Mouse (Mus musculus): Measurements from ENCODE around the gene Fan1. TPM values are rescaled to one million over a fixed set of nuclear protein-coding genes. Genes with fewer than 3 reads are reported as not detected.

Gene Fan1
- 6.5 and 12.0 TPM in 2 replicates for polyA plus RNA-seq (2014; fragmentation: Nextera tagmentation; extraction: Ambion mirVana)

DNA sequence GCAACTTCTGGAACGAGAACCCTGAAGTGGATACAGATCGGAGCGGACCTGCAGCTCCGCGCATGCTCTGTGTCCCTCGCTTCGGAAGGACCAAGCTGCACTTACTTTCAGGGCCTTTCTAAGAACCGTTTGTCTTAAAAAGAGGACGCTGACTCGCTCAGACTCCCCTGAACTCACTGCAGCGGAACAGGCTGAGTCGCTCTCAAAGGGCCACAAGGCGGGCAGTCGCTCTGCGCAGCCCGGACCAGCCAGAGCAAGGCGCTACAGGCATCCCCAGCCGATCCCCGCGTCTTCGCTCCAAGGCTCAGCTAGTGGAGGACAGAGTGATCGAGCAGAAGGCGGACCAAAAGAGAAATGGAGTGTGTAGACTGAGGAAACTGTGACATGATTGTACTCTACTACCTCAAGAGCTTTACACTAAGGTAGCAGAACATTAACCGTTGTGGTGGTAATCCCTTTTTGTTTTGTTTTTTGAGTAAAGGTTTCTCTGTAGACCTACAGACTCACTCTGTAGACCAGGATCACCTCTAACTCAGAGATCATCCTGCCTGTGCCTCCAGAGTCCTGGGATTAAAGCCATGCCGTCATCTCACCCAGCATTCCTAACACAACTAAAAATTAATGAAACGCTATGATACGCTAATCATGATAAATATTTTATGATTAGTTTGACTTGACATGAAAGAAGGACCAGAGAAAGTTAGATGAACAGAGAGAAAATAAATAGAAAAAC is at the start of gene Fan1:
Gene Fan1, minus strand, starts transcription at position 266 of the 733 bp plus-strand sequence.
- 5% methylated on average over 27 of the region's 27 CpGs for WGBS
- Histone ChIP-seq H3K4me1 (replicated peaks; ENCODE audit: control insufficient read depth, insufficient read depth, low read length) (no peaks in the 10 kb centered on the region), H3K4me2 (replicated peaks; ENCODE audit: low read depth, low read length) (peak within 1 kb of the TSS; percentile 61), H3K9me3 (ENCODE audit: control insufficient read depth, low read length) (no peaks in the 10 kb centered on the region), H3K9ac (ENCODE audit: low read depth, low read length) (peak within 1 kb of the TSS; percentile 77), H3K36me3 (ENCODE audit: control insufficient read depth, insufficient read depth, low read length) (0 out of 2 replicates have a peak, but pooled peaks cover 2% of the 10 kb centered on the region), H3K4me3 (ENCODE audit: low read depth, low read length) (peak within 1 kb of the TSS; percentile 71), H3K27ac (ENCODE audit: low read depth, low read length) (peak within 1 kb of the TSS; percentile 85), H3K27me3 (ENCODE audit: control insufficient read depth, insufficient read depth, low read length) (no peaks in the 10 kb centered on the region)
- ATAC-seq (ENCODE audit: low FRiP score) (peak; percentile 96), DNase-seq (ENCODE audit: low spot score) (peak; percentile 90)

GRCm38 (mm10) chr7:64403989-64404388 is 30.1 kb upstream of the Fan1 start:
- Histone ChIP-seq H3K9me3 (ENCODE audit: control insufficient read depth, low read length) (no peaks in the 10 kb centered on the region), H3K27ac (ENCODE audit: low read depth, low read length) (no peak overlapping the region), H3K4me2 (replicated peaks; ENCODE audit: low read depth, low read length) (no peak overlapping the region), H3K27me3 (ENCODE audit: control insufficient read depth, insufficient read depth, low read length) (no peaks in the 10 kb centered on the region), H3K4me3 (ENCODE audit: low read depth, low read length) (no peak overlapping the region), H3K36me3 (ENCODE audit: control insufficient read depth, insufficient read depth, low read length) (no peaks in the 10 kb centered on the region), H3K4me1 (replicated peaks; ENCODE audit: control insufficient read depth, insufficient read depth, low read length) (no peaks in the 10 kb centered on the region), H3K9ac (ENCODE audit: low read depth, low read length) (no peak overlapping the region)
- ATAC-seq (ENCODE audit: low FRiP score), result no peak
- WGBS, result 89% methylated on average over 8 of the region's 8 CpGs
- no peak for DNase-seq (ENCODE audit: low spot score)

DNA sequence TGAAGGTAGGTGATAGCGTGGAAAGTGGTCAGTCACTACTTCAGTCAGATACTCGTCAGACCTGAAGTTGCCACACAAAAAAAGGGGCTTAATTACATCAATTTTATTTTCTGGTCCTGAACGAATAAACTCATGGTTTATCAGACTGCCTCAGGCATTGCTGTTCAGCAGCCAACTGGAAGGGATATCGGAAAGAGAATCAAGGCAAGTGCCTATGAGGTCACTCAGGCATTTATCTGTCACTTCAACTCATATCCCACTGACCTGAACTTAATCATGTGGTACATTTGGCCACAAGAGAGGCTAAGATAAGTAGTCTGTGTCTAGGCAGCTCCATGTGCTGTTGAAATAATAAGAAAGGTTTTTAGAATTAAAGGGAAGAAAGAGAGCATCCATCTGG is 28.6 kb upstream of the Fan1 start:
- Histone ChIP-seq H3K27ac (ENCODE audit: low read depth, low read length) (no peak overlapping the region), H3K4me2 (replicated peaks; ENCODE audit: low read depth, low read length) (no peak overlapping the region), H3K36me3 (ENCODE audit: control insufficient read depth, insufficient read depth, low read length) (no peaks in the 10 kb centered on the region), H3K9ac (ENCODE audit: low read depth, low read length) (no peak overlapping the region), H3K4me3 (ENCODE audit: low read depth, low read length) (no peak overlapping the region), H3K4me1 (replicated peaks; ENCODE audit: control insufficient read depth, insufficient read depth, low read length) (no peaks in the 10 kb centered on the region), H3K9me3 (ENCODE audit: control insufficient read depth, low read length) (no peaks in the 10 kb centered on the region), H3K27me3 (ENCODE audit: control insufficient read depth, insufficient read depth, low read length) (no peaks in the 10 kb centered on the region)
- DNase-seq (ENCODE audit: low spot score), result no peak
- WGBS, result 93% methylated on average over 4 of the region's 4 CpGs
- no peak for ATAC-seq (ENCODE audit: low FRiP score)

- Histone ChIP-seq H3K27me3 (ENCODE audit: control insufficient read depth, insufficient read depth, low read length) (no peaks in the 10 kb centered on the region), H3K27ac (ENCODE audit: low read depth, low read length) (no peak overlapping the region), H3K36me3 (ENCODE audit: control insufficient read depth, insufficient read depth, low read length) (no peaks in the 10 kb centered on the region), H3K9me3 (ENCODE audit: control insufficient read depth, low read length) (no peaks in the 10 kb centered on the region), H3K9ac (ENCODE audit: low read depth, low read length) (no peak overlapping the region), H3K4me3 (ENCODE audit: low read depth, low read length) (no peak overlapping the region), H3K4me1 (replicated peaks; ENCODE audit: control insufficient read depth, insufficient read depth, low read length) (no peaks in the 10 kb centered on the region), H3K4me2 (replicated peaks; ENCODE audit: low read depth, low read length) (no peak overlapping the region)
- ATAC-seq (ENCODE audit: low FRiP score) (no peak), DNase-seq (ENCODE audit: low spot score) (no peak)
- WGBS, result 94% methylated on average over 1 of the region's 1 CpGs
Observed at GRCm38 (mm10) chr7:64400725-64401124, 26.8 kb upstream of the Fan1 start.

- Histone ChIP-seq H3K36me3 (ENCODE audit: control insufficient read depth, insufficient read depth, low read length) (no peaks in the 10 kb centered on the region), H3K9me3 (ENCODE audit: control insufficient read depth, low read length) (no peaks in the 10 kb centered on the region), H3K27ac (ENCODE audit: low read depth, low read length) (0 out of 2 replicates have a peak overlapping the region, but pooled peaks have one; percentile 24), H3K4me2 (replicated peaks; ENCODE audit: low read depth, low read length) (peak overlapping the region; percentile 51), H3K9ac (ENCODE audit: low read depth, low read length) (peak overlapping the region; percentile 60), H3K4me1 (replicated peaks; ENCODE audit: control insufficient read depth, insufficient read depth, low read length) (no peaks in the 10 kb centered on the region), H3K4me3 (ENCODE audit: low read depth, low read length) (peak overlapping the region; percentile 70), H3K27me3 (ENCODE audit: control insufficient read depth, insufficient read depth, low read length) (no peaks in the 10 kb centered on the region)
- DNase-seq (ENCODE audit: low spot score) (no peak), ATAC-seq (ENCODE audit: low FRiP score) (no peak)
- 1% methylated on average over 15 of the region's 15 CpGs for WGBS
Observed at GRCm38 (mm10) chr7:64392819-64393151, 18.9 kb upstream of the Fan1 start.

DNA sequence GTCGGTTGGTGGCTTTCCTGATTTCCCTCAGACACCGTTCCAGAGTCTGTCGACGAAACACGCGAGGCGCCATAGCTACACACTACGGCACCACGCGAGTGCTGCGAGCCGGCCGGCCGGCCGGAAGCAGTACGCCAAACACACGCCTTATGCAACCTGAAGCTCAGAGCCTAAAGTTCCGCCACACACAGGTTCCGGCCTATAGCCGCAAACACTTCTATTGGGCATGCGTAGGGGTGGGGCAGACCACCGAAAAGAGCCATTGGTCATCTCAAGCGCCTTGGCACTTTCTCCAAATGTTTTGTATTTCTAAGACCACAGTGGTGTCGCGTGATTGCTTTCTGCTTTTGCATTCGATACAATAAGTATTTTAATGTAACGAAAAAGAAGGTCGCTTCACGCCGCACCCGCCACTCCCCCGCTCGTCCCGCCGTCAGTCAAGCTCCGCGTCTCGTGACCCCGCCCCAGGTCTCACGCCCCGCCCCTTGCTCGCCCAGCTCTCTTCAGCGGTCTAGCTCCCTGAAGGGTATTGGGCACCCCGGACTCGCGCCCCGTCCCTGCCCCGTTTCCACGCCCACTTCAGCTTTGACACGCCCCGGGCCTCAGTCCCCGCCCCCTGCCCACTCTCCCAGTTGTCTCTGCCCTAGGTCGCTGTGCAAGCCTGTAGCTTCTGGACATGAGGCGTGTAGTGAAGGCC is 18.4 kb upstream of the Fan1 start, which contains the start of the genes Mphosph10 and Mcee:
Gene Mphosph10, minus strand, starts transcription at position 147 of the 697 bp plus-strand sequence.
Gene Mcee, plus strand, starts transcription at position 486 of the 697 bp plus-strand sequence.
- ATAC-seq (ENCODE audit: low FRiP score) (peak; percentile 99), DNase-seq (ENCODE audit: low spot score) (peak; percentile 95)
- WGBS, result under 1% methylated on average over 54 of the region's 54 CpGs
- Histone ChIP-seq H3K4me2 (replicated peaks; ENCODE audit: low read depth, low read length) (peak within 1 kb of the TSS; percentile 75), H3K9ac (ENCODE audit: low read depth, low read length) (peak within 1 kb of the TSS; percentile 75), H3K36me3 (ENCODE audit: control insufficient read depth, insufficient read depth, low read length) (no peaks in the 10 kb centered on the region), H3K4me3 (ENCODE audit: low read depth, low read length) (peak within 1 kb of the TSS; percentile 70), H3K27ac (ENCODE audit: low read depth, low read length) (peak within 1 kb of the TSS; percentile 27; the same call in 1 of the 2 replicates), H3K27me3 (ENCODE audit: control insufficient read depth, insufficient read depth, low read length) (no peaks in the 10 kb centered on the region), H3K4me1 (replicated peaks; ENCODE audit: control insufficient read depth, insufficient read depth, low read length) (no peaks in the 10 kb centered on the region), H3K9me3 (ENCODE audit: control insufficient read depth, low read length) (no peaks in the 10 kb centered on the region)

DNA sequence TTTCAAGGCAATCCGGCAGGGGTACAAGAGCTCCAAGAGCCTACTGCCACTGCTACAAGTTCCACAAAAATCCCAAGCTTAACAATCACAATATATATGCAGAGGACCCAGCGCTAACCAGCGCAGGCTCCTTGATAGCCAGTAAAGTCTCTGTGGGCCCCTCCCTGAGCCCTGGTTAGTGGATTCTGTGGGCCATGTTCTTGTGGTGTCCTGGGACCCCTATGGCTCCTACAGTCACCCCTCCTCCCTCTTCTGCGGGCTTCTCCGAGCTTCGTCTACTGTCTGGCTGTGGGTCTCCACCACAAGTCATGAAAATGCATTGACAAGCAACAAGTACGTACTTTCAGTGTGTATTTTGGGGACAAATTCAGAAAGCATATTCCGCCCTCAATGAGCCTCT is 17.6 kb upstream of the Fan1 start:
- H3K9me3 ChIP-seq (ENCODE audit: control insufficient read depth, low read length), result no peaks in the 10 kb centered on the region
- ATAC-seq (ENCODE audit: low FRiP score) (no peak), DNase-seq (ENCODE audit: low spot score) (no peak)
- H3K4me2 ChIP-seq (replicated peaks; ENCODE audit: low read depth, low read length), result peak overlapping the region; percentile 75
- H3K4me3 ChIP-seq (ENCODE audit: low read depth, low read length), result peak overlapping the region; percentile 70
- no peaks in the 10 kb centered on the region for H3K4me1 ChIP-seq (replicated peaks; ENCODE audit: control insufficient read depth, insufficient read depth, low read length)
- peak overlapping the region; percentile 75 for H3K9ac ChIP-seq (ENCODE audit: low read depth, low read length)
- WGBS, result under 1% methylated on average over 8 of the region's 8 CpGs
- no peaks in the 10 kb centered on the region for H3K27me3 ChIP-seq (ENCODE audit: control insufficient read depth, insufficient read depth, low read length)
- no peaks in the 10 kb centered on the region for H3K36me3 ChIP-seq (ENCODE audit: control insufficient read depth, insufficient read depth, low read length)
- no peak overlapping the region for H3K27ac ChIP-seq (ENCODE audit: low read depth, low read length)

GRCm38 (mm10) chr7:64373147-64373829 is 607 bp downstream of the Fan1 start:
- no peaks in the 10 kb centered on the region for H3K36me3 ChIP-seq (ENCODE audit: control insufficient read depth, insufficient read depth, low read length)
- no peaks in the 10 kb centered on the region for H3K27me3 ChIP-seq (ENCODE audit: control insufficient read depth, insufficient read depth, low read length)
- peak overlapping the region; percentile 77 for H3K9ac ChIP-seq (ENCODE audit: low read depth, low read length)
- no peaks in the 10 kb centered on the region for H3K9me3 ChIP-seq (ENCODE audit: control insufficient read depth, low read length)
- peak overlapping the region; percentile 85 for H3K27ac ChIP-seq (ENCODE audit: low read depth, low read length)
- 20% methylated on average over 18 of the region's 18 CpGs for WGBS
- H3K4me2 ChIP-seq (replicated peaks; ENCODE audit: low read depth, low read length), result peak overlapping the region; percentile 61
- H3K4me3 ChIP-seq (ENCODE audit: low read depth, low read length), result peak overlapping the region; percentile 71
- no peaks in the 10 kb centered on the region for H3K4me1 ChIP-seq (replicated peaks; ENCODE audit: control insufficient read depth, insufficient read depth, low read length)
- peak; percentile 6 for DNase-seq (ENCODE audit: low spot score)
- peak; percentile 53 for ATAC-seq (ENCODE audit: low FRiP score)

Data from hindbrain, embryonic 11.5 days (tissue).